Mouse (Mus musculus): ENCODE measurements around the gene Phldb2.

DNA sequence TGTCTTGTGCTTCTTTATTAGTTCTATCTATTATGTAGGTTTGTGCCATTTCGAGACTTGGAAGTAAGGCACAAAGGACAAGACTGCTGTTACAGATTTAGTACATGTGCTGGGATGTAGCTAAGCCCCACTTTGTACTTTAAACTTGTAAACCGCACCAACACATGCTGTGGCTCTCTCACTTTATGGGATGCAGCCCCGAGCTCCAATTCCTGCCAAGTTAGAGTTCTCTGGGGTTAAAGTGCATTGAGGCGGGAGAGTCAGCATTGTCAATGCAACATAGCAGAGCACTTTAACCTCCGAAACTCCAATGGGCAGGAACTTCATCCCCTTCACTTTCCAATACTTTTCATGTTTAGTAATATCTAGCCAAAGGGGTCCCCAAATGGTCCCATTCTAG is 224.2 kb downstream of the Phldb2 start:
- TF ChIP-seq USF1 (IDR thresholded peaks at IDR 0.05; ENCODE audit: low read depth, low read length) (no peak), CTCF (IDR thresholded peaks at IDR 0.05 in 2 of 3, conservative IDR thresholded peaks at IDR 0.05 in 1 of 3; ENCODE audit: control insufficient read depth in 1 of 3, insufficient read depth in 1 of 3, low read depth in 2 of 3, low read length in 3 of 3, poor library complexity in 1 of 3, severe bottlenecking in 1 of 3) (no peak), RCOR1 (IDR thresholded peaks at IDR 0.05; ENCODE audit: low read depth, low read length) (no peak), TBP (IDR thresholded peaks at IDR 0.05; ENCODE audit: low read depth, low read length) (no peak), USF2 (IDR thresholded peaks at IDR 0.05; ENCODE audit: borderline replicate concordance in 1 of 2, insufficient read depth in 1 of 2, low read depth in 1 of 2, low read length in 2 of 2) (no peak), POLR2A (IDR thresholded peaks at IDR 0.05; ENCODE audit: control insufficient read depth in 1 of 2, insufficient read depth in 1 of 2, low read depth in 1 of 2, low read length in 2 of 2, poor library complexity in 1 of 2) (no peak), POLR2AphosphoS5 (IDR thresholded peaks at IDR 0.05; ENCODE audit: borderline replicate concordance, low read depth, low read length) (no peak), MAX (IDR thresholded peaks at IDR 0.05; ENCODE audit: low read length) (no peak), ELF1 (IDR thresholded peaks at IDR 0.05; ENCODE audit: low read depth, low read length) (no peak)
